Mouse (Mus musculus) testis, postnatal 14 days (tissue): ENCODE measurements around the gene Fcamr.

Experiments used
- DNase-seq: peaks from one replicate; pipeline ENCODE4 v3.0.0; 2021; ENCODE audit warnings: low spot score

Fcamr gene

GRCm38 (mm10) chr1:130800602-130801001 is at the start of gene Fcamr:
TSS of gene Fcamr (plus strand) at chr1:130800902.
- DNase-seq: no peak

- no peak for DNase-seq
Measured at GRCm38 (mm10) chr1:130759689-130760088, 41.0 kb upstream of the Fcamr start.

- no peak for DNase-seq
Measured at GRCm38 (mm10) chr1:130761597-130761996, 39.1 kb upstream of the Fcamr start.

GRCm38 (mm10) chr1:130762045-130762760 is 38.5 kb upstream of the Fcamr start:
- no peak for DNase-seq

GRCm38 (mm10) chr1:130764027-130764461 is 36.7 kb upstream of the Fcamr start:
- peak; percentile 78 for DNase-seq

GRCm38 (mm10) chr1:130767066-130767465 is 33.6 kb upstream of the Fcamr start:
- no peak for DNase-seq

GRCm38 (mm10) chr1:130769925-130770324 is 30.8 kb upstream of the Fcamr start:
- no peak for DNase-seq

GRCm38 (mm10) chr1:130770487-130770886 is 30.2 kb upstream of the Fcamr start:
- no peak for DNase-seq

- DNase-seq: no peak
Measured at GRCm38 (mm10) chr1:130770981-130771494, 29.7 kb upstream of the Fcamr start.

- DNase-seq: no peak
Measured at GRCm38 (mm10) chr1:130775234-130775633, 25.5 kb upstream of the Fcamr start.

GRCm38 (mm10) chr1:130775691-130776331 is 24.9 kb upstream of the Fcamr start:
- no peak for DNase-seq

GRCm38 (mm10) chr1:130776645-130777044 is 24.1 kb upstream of the Fcamr start:
- no peak for DNase-seq

GRCm38 (mm10) chr1:130779867-130780266 is 20.8 kb upstream of the Fcamr start:
- no peak for DNase-seq

GRCm38 (mm10) chr1:130784054-130784453 is 16.6 kb upstream of the Fcamr start:
- no peak for DNase-seq

- no peak for DNase-seq
Measured at GRCm38 (mm10) chr1:130787001-130787400, 13.7 kb upstream of the Fcamr start.

- no peak for DNase-seq
Measured at GRCm38 (mm10) chr1:130789512-130790451, 10.9 kb upstream of the Fcamr start.

- no peak for DNase-seq
Measured at GRCm38 (mm10) chr1:130795331-130795730, 5.4 kb upstream of the Fcamr start.

- DNase-seq: no peak
Measured at GRCm38 (mm10) chr1:130796967-130797684, 3.6 kb upstream of the Fcamr start.

- no peak for DNase-seq
Measured at GRCm38 (mm10) chr1:130798037-130798436, 2.7 kb upstream of the Fcamr start.

GRCm38 (mm10) chr1:130798551-130798950 is 2.2 kb upstream of the Fcamr start:
- DNase-seq: no peak

- no peak for DNase-seq
Measured at GRCm38 (mm10) chr1:130799399-130799798, 1.3 kb upstream of the Fcamr start.

GRCm38 (mm10) chr1:130801511-130801910 is 809 bp downstream of the Fcamr start:
- DNase-seq: no peak
